Mouse (Mus musculus) stomach, postnatal 0 days (tissue): ENCODE results near the gene Myrip.
"Not testable (repeated sequence)": the region's sequence is repeated elsewhere in the genome, so short reads cannot be mapped to it uniquely, and the experiment has no call there.

Source experiments
- CTCF ChIP-seq: IDR thresholded peaks from 2 replicates; pipeline ENCODE4 v1.5.1; 2016; ENCODE audit warnings: antibody characterized with exemption, low read depth, mild to moderate bottlenecking, moderate library complexity
- EP300 ChIP-seq: optimal IDR thresholded peaks from 2 replicates; pipeline ENCODE3; 2016; ENCODE audit warnings: antibody characterized with exemption

DNA sequence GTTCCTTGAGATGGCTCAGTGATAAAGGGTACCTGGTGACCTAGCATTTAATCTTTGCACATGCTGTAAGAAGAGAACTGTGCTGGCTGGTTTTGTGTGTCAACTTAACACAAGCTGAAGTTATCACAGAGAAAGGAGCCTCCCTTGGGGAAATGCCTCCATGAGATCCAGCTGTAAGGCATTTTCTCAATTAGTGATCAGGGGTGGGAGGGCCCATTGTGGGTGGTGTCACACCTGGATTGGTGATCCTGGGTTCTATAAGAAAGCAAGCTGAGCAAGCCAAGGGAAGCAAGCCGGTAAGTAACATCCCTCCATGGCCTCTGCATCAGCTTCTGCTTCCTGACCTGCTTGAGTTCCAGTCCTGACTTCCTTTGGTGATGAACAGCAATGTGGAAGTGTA, at the start of gene Myrip:
- TF ChIP-seq EP300, CTCF: not testable (repeated sequence)
